Mouse (Mus musculus) A20 (cell line): ENCODE results near the gene Gm9999.

Experiments
- DNase-seq: peaks from one replicate; pipeline ENCODE4 v3.0.0-alpha.2; 2011; ENCODE audit warnings: low read depth, low spot score

Gm9999 gene

GRCm38 (mm10) chr7:47027520-47027919 is 44.1 kb downstream of the Gm9999 start:
- DNase-seq = no peak

GRCm38 (mm10) chr7:47030517-47031193 is 47.3 kb downstream of the Gm9999 start:
- no peak for DNase-seq

GRCm38 (mm10) chr7:47031371-47031770 is 48.0 kb downstream of the Gm9999 start:
- DNase-seq = no peak

GRCm38 (mm10) chr7:47034785-47035384 is 51.5 kb downstream of the Gm9999 start:
- no peak for DNase-seq

GRCm38 (mm10) chr7:47035426-47035825 is 52.0 kb downstream of the Gm9999 start:
- no peak for DNase-seq
